Mouse (Mus musculus) neutrophil, adult 65 days (primary cell): ENCODE data around the gene Gng12. TPM values are rescaled to one million over a fixed set of nuclear protein-coding genes. Genes with fewer than 3 reads are reported as not detected.

ENCODE experiments used
- total RNA-seq: library from RNA; stranded (reverse); gene quantifications from 2 replicates; pipeline ENCODE4 v1.2.4, GENCODE M21; 2023

Gene Gng12
- 57.1 and 67.3 TPM in 2 replicates for total RNA-seq

DNA sequence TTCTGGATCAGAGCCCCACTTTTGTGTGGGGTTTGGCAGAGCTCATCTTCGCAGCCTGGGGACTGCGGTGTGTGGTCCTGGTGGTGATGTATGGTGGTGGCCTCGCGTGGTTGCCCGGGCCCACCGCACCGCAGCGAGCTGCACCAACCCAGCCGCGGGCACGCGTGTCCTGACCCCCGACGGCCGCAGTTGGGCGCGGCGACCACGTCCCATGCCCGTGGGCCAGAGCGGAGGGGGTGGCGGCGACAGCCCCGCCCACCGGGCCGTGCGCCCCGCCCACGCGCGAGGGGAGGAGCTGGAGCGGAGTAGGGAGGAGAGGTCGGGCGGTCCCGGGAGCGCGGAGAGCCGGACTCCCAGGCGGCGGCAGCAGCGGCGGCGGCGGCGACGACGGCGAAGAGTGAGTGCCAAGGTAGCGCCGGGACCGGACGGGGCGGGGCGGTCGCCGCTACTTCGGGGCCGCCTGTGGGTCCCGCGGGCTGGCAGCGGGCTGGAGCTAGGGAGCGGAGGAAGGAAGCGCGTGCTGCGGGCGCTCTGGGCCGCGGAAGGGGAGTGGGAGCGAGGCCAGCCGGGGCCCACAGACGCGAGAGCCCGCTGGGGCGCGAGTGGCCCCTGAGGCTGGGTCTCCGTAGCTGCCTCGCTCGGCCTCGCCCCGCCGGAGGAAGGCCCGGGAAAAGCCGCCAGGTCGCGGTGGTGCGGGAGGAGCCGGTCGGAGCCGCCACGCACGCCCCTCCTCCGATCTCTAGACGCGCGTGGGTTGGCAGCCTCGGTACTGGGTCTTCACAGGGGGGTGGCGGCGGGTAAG is at the start of gene Gng12:
Gng12 (plus strand) TSS at position 279 of the 802 bp plus-strand sequence.

DNA sequence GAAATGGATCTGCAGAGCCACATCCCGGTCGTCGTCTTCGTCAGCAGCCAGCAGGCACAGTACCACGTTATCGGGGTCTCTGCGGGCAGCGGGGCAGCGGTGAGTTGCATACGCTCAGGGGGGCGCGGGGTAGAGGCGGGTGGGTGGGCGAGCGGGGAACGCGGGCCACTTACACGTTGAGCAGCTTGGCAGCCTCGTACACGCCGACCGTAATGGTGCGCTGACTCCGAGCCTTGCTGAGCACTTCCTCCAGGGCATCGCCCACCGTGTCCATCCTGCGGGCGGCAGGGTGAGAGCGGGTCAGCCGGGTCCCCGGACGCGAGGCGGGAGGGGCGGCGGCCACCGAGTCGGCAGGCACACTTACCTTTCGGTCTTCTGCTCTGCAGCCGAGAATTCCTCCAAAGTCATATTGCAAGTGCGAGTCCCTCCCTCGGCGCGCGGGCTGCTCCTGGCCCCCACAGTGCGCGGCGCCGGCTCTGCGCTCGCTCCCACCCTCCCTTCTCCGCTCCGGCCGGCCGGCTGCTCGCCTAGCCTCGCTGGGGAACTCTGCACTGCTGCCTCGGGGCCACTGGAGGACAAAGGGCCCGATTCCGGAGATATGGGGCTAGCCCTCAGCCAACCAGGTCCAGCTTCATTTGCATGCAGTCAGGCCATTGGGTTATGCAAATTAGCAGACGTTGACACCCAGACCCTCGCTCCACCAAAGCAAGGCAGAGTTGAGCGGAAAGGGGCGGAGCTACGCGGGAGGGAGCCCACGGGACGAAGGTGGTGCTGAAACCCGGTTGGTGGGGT is 140.8 kb downstream of the Gng12 start, which contains the start of gene Gadd45a:
Gadd45a (minus strand) TSS at position 621 of the 792 bp plus-strand sequence.

Other genes starting within 250 kb of the Gng12 start
- gene Vmn1r35, start 210.5 kb upstream of the Gng12 start, total RNA-seq: not detected in 2 replicates
- not detected in 2 replicates for gene Vmn1r36, start 177.2 kb upstream of the Gng12 start, total RNA-seq
- not detected in 2 replicates for gene Vmn1r37, start 167.0 kb upstream of the Gng12 start, total RNA-seq
- gene Vmn1r38, start 113.8 kb upstream of the Gng12 start, total RNA-seq: not detected in 2 replicates
- not detected in 2 replicates for gene Vmn1r39, start 85.8 kb upstream of the Gng12 start, total RNA-seq
- 240 and 264 TPM in 2 replicates for gene Gadd45a, start 141.1 kb downstream of the Gng12 start, total RNA-seq